Mouse (Mus musculus) neutrophil, adult 83 days (primary cell): Measurements from ENCODE around the gene Olfr599. TPM values are rescaled to one million over a fixed set of nuclear protein-coding genes. Genes with fewer than 3 reads are reported as not detected.

Experiments used
- total RNA-seq, 2 experiments: library from RNA; stranded (reverse); gene quantifications; one replicate each; pipeline ENCODE4 v1.2.4; 2023

Olfr599 gene
- total RNA-seq, result not detected

DNA sequence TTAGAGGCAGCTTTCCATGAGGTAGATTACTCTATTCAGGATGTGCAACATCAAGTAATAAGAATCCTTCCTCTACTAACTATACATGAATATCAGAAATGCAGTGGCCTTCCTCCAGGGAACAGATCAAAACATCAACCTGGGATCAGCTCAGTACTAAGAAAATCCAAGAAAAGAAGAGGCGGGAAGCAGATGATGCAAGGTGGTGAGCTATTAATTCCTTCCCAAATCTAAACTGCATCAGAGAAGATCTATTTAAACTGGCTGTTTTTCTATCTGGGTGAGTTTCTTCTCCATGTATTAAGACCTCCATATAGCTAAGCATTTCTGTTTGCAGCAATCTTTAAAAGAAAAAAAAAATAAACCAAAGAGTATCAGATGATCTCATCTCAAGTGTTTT is at the start of gene Olfr599:
TSS of gene Olfr599 (plus strand) at position 301 of the 400 bp plus-strand sequence.

DNA sequence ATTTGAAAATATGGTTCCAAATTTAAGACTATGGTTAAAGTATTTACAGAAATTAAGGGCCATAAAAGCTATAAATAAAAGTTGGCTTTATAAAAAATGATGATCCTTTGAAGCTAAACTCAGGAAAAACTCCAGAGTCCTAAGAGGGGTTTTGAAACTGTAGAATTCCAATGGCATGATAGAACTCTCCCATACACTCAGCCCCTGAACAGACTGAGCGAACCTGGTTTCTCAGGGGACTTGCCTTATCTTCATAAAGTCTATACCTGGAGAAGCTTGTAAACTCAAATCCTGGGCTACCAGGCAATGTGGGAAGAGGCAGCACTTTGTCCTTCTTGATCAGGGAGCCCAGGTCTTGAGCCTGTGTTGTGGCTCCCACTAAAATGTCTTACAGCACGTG is 30.4 kb upstream of the Olfr599 start, which contains the start of gene Olfr596:
TSS of gene Olfr596 (plus strand) at position 301 of the 400 bp plus-strand sequence.

DNA sequence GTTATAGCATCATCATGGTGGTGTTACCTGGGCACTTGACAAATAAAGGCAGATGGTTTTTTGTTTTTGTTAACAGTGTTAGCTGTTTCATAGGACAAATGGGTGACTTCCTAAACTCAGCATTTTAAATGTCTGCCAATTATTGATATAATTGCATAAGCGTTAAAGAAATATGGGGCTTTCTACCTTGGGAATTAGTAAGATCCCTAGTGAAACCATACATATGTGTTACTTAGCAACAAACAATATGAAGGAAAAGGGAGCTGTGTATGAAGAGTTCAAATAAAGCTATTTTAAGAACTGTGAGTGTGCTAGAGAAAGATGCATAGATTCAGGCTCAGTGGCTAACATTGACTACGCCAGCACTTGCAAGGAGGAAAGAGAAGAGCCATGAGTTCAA is 19.7 kb upstream of the Olfr599 start, which contains the start of gene Olfr597:
TSS of gene Olfr597 (plus strand) at position 301 of the 400 bp plus-strand sequence.

DNA sequence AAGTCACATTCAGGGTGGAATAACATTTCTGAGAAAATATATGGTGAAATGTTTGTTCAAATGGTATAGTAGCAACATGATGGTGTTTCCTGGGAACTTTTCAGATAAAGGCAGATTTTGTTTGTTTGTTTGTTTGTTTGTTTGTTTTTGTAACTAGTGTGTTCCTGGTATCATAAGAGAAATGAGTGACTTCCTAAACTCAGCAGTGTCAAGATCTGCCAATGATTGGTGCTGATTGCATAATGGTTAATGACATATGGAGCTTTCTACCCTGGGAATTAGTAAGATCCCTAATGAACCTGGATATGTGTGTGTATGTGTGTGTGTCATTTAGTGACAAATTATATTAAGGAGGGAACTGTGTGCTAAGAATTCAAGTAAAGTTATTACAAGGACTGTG is 12.4 kb upstream of the Olfr599 start, which contains the start of gene Olfr598:
TSS of gene Olfr598 (plus strand) at position 301 of the 400 bp plus-strand sequence.

DNA sequence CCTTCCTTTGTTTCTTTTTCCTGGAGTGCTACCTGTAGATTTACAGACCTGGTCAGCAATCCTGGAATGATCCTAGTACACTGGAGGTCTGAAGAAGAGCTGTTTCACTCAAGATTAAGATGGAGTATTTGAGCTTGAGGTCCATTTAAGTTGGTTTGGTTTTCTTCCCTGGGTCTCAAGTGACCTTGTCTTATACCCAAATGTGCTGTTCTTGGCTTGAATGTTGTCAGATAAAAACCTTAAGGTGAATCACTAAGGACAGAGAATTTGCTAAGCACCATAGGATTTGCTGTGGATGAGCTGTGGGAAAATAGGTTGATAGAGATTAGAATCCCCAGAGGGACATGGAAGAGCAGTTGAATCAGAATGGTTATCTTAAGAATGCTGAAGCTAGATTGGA is 13.9 kb downstream of the Olfr599 start, which contains the start of gene Olfr600:
TSS of gene Olfr600 (minus strand) at position 101 of the 400 bp plus-strand sequence.

DNA sequence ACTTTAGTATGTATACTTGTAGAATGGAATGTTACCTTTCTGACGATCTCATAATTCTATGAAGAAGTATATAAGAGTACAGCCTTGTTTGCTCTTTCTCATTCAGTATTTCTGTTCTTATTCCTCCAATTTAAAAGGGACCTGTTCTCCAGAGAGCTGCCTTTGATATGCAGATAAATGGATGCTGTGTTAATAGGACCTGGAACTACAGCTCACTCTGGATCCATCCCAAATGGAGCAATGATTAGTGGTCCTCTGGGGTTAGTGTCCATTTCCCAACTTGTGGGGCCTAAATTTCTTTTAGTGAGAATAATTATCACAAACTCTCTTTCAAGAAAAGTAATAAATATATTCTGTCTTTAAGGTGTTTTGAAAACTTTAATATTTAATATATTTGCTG is 26.8 kb downstream of the Olfr599 start, which contains the start of gene Olfr601:
TSS of gene Olfr601 (minus strand) at position 101 of the 400 bp plus-strand sequence.

DNA sequence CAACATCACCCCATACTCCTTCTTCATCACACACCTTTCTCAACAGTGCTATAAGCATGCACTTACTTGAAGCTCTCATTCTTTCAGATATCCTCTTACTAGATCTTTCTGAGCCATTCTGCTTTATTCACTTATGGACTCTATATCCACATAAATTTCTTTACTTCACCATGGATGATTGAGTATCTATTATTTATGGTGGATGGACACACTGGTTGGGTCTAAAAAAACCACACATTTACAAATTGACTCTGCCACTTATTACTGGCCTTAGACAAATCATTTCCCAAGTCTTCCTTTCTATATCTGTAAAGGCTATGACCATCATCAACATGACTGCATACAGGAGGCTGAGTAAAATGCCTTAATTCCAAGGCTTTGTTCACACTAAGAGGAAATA is 50.4 kb downstream of the Olfr599 start, which contains the start of gene Olfr603:
TSS of gene Olfr603 (minus strand) at position 101 of the 400 bp plus-strand sequence.

Other genes starting within 250 kb of the Olfr599 start
- not detected for gene Olfr585, start 238.2 kb upstream of the Olfr599 start, total RNA-seq
- not detected for gene Olfr586, start 210.3 kb upstream of the Olfr599 start, total RNA-seq
- gene Olfr588-ps1, start 195.0 kb upstream of the Olfr599 start, total RNA-seq, result not detected
- not detected for gene Olfr589, start 179.6 kb upstream of the Olfr599 start, total RNA-seq
- gene Olfr591, start 157.6 kb upstream of the Olfr599 start, total RNA-seq, result not detected
- not detected for gene Olfr592, start 151.1 kb upstream of the Olfr599 start, total RNA-seq
- not detected for gene Olfr593, start 124.1 kb upstream of the Olfr599 start, total RNA-seq
- gene Olfr594, start 118.9 kb upstream of the Olfr599 start, total RNA-seq, result not detected
- gene Usp17ld, start 83.4 kb upstream of the Olfr599 start, total RNA-seq, result not detected
- gene Olfr596, start 30.3 kb upstream of the Olfr599 start, total RNA-seq, result not detected
- gene Olfr597, start 19.6 kb upstream of the Olfr599 start, total RNA-seq, result not detected
- not detected for gene Olfr598, start 12.3 kb upstream of the Olfr599 start, total RNA-seq
- not detected for gene Olfr600, start 13.8 kb downstream of the Olfr599 start, total RNA-seq
- gene Olfr601, start 26.7 kb downstream of the Olfr599 start, total RNA-seq, result not detected
- not detected for gene Olfr603, start 50.3 kb downstream of the Olfr599 start, total RNA-seq
- not detected for gene Usp17lc, start 79.2 kb downstream of the Olfr599 start, total RNA-seq
- gene Olfr605, start 109.5 kb downstream of the Olfr599 start, total RNA-seq, result not detected
- gene Olfr606, start 113.1 kb downstream of the Olfr599 start, total RNA-seq, result not detected
- gene Olfr607, start 128.2 kb downstream of the Olfr599 start, total RNA-seq, result under 1 TPM in 1 of 2 experiments, not detected in 1; 0.07 TPM
- not detected for gene Olfr608, start 134.0 kb downstream of the Olfr599 start, total RNA-seq
- not detected for gene Olfr609, start 162.1 kb downstream of the Olfr599 start, total RNA-seq
- gene Olfr610, start 176.2 kb downstream of the Olfr599 start, total RNA-seq, result not detected
- gene Olfr611, start 184.9 kb downstream of the Olfr599 start, total RNA-seq, result not detected
- gene Olfr612, start 206.8 kb downstream of the Olfr599 start, total RNA-seq, result not detected
- gene Olfr613, start 212.2 kb downstream of the Olfr599 start, total RNA-seq, result not detected
- not detected for gene Olfr615, start 220.2 kb downstream of the Olfr599 start, total RNA-seq
- not detected for gene Olfr616, start 233.2 kb downstream of the Olfr599 start, total RNA-seq
- gene Olfr617, start 237.1 kb downstream of the Olfr599 start, total RNA-seq, result not detected